Mouse (Mus musculus) T-cell, adult 2 months (primary cell): ENCODE results near the gene Med25.
A peak's percentile ranks its signal among the peaks of the same experiment; 100 is the strongest.
"Not testable (repeated sequence)": the region's sequence is repeated elsewhere in the genome, so short reads cannot be mapped to it uniquely, and the experiment has no call there.

Experiments
- DNase-seq: peaks from one replicate; pipeline ENCODE4 v3.0.0; 2022; ENCODE audit warnings: low spot score

The Med25 gene

DNA sequence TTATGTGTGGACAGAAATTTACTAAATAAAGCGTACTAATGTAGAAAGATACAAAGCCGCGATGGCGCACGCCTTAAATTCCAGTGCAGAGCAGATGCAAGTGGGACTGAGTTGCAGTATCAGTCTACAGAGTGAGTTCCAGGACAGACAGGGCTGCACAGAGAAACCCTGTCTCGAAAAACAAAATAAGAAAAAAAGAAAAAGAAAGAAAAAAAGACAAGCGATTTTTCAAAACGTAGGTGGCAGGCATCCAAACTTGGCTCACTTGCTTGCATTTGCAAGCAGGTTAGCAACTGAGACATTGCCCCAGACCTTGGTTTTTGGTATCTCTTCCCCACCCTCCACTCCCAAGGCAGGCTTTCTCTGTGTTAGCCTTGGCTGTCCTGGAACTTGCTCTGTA, 685 bp upstream of the Med25 start:
- DNase-seq = no peak

DNA sequence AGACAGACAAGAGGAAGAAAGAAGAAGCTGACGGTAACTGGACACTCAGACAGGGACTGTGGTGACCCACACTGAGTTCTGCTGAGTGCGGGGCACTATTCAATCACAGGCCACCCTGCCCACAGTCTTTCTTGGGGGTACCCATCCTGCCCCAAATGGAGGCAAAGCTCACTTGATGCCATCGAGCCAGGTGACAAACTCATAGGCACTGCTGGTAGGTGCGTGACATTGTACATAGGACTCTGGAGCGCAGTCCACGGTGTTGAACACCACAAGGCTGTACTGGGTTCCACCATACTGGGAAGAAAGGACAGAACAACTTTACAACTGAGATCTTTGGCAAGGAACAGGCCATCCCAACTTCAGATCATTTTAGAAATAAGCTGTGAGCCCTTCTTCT, 901 bp downstream of the Med25 start:
- no peak for DNase-seq

DNA sequence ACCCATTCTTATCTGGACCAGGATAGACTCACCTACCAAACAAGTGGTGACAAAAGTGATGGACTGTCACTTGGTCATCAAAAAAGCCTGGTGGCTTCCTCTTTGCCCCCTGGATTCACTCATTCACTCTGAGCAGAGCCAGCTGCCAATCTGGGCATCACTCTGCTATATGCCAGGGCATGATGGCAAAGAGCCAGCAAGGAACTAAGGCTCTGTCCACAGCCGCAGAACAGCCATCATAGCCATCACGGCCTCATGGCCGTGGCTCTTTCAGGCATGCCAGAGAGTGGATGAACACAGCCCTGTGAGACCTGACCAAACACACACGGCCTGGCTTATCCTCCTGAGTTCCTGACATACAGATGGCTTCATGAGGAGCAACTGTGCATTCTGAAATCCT, 1.8 kb downstream of the Med25 start:
- DNase-seq = no peak

DNA sequence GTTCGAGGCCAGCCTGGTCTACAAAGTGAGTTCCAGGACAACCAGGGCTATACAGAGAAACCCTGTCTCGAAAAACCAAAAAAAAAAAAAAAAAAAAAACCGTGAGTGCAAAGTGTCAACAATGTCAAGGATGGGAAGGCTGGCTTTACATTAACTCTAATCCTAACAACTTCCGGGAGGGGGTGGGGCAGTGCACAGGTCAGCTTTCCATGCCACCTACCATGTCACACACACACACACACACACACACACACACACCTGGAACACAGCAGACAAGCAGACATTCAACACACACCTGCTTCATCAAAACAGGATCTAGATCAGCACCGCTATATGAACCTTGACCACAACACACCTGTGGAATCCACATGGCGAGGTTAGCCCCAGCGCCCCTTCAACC, 2.3 kb downstream of the Med25 start:
- DNase-seq = no peak

DNA sequence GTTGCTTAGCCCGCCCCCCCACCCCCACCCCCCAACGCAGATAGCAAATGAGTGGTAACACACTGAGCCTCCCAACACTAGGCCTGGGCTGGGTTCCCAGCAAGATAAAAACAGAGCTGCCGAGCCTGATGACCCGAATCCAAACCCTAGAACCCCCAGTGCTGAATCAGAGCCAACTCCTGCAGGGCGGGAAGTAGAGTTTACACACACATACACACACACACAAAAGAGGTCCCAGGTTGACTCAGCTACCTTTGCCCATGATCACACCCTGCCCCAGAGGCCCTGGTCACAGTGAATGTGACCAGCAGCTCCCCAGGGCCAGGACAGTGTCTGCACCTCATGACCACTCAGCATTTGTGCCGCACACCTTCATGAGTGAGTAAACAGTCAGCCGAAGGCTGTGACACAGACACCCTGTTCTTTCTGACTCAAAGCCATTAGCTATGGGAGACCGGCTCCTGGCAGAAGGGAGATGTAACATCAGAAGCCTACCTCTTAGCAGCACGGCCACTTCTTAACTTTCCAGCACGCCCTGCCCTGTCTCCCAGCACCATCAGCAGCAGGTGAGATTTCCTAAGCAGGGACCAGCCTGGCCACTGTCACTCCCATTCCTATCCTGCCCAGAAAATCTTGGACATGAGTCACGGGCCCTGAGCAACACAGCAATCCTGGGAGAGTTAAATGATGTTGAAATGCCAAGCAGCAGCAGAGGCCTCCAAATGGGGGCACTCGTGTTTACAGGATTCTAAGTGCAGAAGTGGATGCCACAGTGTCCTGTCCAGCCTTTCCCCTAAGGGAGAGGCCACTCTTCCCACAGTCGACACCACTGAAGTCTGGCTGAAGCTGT, 4.0 kb downstream of the Med25 start:
- DNase-seq = no peak

DNA sequence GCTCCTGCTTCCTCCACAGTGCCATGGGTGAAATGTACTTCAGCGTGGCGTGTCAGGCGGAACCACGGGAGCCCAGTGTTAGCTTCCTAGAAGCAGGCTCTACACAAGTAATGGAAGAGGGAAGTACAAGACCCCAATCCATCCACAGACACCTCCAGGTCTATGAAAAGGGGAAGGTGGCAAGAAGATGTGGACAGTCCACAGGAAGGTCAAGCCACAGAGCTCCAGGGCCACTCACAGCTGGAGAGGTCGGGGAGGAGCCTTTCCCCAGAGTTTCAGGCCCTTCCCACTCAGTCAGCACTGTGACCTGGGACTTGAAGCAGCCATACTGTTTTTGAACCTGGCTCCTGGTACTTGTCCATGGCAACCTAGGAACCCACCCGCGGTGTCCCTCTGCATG, 5.5 kb downstream of the Med25 start:
- no peak for DNase-seq

DNA sequence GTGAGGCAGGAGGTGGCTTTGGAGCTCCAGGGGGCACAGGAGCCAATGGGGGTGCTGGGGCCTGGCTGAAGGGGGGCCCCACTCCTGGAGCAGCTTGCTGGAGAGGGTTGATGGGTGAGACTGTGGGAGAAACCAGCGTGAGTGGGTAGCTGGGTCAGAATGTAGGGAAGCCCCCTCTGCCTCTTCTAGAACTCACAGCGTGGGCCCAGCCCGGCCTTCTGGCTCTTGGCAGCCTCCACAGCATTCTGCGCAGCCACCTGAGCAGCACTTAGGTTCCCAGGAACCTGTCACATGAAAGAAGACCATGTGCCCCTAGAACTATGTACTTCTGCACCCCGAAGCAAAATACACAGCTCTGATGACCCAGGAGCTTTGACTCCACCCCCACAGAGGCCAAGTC, 7.9 kb downstream of the Med25 start:
- no peak for DNase-seq

DNA sequence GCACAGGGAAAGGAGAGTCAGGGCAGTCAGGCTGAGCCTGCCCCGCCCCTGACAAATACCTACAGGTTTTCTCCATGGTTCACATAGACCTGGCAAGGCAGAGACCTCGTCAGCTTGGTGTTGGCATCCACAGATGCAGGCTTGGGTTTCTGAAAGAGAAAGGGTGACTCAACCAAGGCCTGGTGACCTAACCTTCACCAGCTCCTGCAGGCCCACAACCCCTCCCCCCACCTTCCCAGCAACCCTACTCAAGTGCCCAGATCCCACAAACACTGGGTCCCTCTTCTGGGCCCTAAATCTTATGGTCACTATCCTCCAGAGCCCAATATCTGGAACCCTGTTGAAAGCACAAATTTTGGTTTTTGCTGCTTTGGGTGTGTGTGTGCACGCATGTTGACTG, 9.5 kb downstream of the Med25 start:
- DNase-seq = no peak

DNA sequence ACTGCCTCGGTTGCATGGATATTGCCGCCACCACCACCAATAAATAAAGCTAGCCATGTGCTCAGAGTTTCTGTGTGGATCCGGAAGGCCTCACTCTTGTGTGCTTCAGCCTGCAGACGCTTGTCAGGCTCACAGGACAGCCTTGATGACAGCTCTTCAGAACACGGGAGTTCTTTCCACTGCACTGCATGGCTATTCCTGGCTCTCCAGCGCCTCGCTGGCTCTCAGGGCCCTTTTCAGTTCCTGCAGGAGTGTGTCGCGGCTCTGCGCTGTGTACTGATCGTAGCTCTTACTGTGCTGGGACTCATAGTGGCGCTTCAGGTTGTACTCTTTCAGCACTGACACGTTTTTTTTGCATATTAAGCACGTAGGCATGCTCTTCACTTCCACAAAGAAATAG, 14.7 kb downstream of the Med25 start:
- DNase-seq = no peak

DNA sequence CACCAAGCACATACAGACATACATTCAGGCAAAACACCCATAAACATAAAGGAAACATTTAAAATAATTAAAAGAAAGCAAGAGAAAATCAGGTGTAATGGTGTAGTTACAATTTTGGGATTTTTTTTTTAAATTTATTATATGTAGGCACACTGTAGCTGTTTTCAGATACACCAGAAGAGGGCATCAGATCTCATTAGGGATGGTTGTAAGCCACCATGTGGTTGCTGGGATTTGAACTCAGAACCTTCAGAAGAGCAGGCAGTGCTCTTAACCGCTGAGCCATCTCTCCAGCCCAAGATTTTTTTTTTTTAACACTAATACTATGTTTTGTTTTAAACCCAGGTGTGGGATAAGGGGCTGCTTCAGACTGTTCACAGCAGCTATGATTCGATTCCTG, 20.7 kb downstream of the Med25 start:
- not testable (repeated sequence) for DNase-seq

DNA sequence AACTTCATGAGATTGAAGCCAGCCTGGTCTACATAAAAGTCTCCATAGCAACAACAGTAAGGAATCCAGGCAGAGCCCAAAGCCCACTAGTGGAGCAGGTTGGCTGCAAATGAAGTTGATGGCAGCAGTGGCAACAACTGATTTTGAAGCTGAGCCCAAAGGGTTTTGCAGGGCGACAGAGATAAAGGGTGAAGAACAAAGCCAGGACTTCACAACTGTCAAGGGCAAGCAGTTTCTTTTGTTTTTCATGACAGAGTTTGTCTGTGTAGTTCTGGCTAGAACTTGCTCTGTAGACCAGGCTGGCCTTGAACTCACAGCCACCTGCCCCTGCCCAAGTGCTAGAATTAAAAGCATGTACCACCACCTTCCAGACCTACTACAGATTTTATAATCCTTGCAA, 21.3 kb downstream of the Med25 start:
- no peak for DNase-seq

DNA sequence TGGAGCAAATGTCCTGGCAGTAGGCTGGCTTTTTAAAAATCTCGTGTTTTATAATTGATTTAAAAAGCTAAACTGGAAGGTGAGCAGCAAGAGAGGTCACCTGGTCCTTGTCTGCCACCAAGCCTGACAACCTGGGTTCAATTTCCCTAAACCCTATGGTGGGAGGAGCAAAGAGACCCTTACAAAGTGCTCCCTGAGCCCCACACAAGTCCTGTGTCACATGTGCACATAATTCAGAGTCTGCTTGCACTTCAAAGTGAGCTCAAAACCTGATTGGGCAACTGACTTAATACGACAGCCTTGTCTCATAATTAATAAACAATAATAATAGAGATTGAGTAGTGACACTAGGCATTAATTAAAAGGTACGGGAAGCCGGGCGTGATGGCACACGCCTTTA, 21.9 kb downstream of the Med25 start:
- DNase-seq = no peak

DNA sequence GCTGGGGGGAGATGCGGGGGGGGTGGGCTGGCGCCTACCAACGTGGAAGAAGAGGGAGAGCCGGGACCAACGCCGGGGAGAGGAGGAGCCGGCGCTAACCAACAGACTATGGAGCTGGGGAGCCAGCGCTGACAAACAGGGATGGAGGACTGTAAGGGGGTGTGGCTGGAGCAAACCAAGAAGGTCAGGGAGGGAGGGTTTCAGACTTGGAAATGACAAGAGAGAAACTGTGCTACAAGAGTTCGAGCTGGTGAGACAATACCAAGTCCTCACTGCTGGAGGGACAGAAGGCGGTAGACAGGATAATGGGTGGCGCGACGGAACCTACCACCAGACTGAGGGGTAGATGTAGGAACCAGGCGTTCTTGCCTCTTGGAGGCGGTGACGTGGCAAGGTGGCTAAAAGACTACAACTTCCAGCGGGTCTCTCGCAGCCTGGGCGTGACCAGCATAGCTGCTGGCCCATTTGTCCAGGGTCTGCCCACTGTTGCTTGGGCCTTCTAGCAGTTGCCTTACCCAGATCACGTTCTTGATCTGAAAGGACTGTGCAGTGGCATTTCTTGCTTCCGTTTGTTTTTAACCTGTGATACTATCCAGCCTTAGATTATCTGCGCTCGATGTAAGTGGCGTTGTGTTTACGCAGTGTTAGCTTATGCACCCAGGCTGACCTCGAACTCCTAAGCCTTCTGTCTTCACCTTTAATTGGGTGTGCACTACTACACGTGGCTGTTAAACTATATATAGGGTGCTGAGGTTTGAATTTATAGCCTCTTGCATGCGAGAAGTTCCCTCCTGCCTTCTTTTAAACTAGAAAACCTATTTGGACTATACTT, 22.6 kb downstream of the Med25 start, which contains the start of gene Ptov1:
Ptov1 (minus strand) TSS at position 92 of the 832 bp plus-strand sequence.
- DNase-seq = peak; percentile 87

DNA sequence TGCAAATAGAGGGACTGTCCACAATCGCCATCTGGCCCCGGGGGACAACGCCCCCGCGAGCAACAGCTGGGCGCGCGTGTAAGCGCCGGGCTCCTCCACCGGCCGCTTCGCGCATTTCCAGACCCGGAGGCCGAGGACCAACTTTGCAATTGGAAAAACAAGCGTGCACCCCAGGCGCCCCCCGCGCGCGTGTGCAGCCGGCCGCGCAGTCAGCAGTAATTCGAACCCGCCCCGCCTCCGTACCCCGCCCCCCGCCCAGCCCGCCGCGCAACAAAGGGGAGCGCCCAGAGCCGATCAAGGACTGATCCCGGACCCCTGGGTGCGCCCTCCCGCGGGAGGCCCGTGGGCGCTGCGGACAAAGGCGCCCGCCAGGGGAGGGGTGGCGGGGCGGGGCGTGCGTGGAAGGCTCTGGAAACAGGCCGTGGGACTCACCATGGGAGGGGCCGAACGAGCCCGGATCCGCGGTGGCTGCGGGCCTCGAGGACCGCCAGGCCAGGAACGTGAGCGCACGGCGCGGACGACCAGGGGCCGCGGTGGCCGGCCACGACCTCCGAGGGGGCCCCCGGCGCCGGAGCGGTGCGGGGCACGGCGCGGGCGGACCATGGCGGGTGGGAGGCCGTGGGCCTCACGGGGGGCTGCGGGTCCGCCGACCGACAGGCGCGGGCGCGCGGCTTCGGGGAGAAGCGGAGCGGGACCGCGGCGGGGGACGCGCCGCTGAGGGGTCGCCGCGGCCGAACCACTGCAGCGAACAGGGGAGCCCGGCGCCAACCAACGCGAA, 23.4 kb downstream of the Med25 start:
- DNase-seq = no peak

DNA sequence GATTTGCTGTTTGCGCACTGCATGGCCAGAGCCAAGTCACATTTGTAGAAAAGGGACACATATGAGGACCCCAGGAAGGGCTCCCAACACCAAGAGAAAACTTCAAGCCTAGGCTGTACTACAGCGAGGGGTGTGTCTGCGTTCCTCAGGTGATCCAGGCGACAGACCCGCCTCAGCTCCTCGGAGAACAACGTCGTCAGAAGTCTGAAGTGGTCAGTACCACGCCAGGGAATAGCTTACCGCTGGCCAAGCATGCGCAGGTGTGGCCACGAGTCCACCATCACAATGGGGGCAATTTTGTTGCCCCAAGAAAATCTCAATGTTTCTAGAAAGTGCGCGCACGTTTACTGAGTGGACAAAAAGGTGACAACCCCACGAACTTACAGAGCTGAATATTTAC, 24.0 kb downstream of the Med25 start:
- no peak for DNase-seq

DNA sequence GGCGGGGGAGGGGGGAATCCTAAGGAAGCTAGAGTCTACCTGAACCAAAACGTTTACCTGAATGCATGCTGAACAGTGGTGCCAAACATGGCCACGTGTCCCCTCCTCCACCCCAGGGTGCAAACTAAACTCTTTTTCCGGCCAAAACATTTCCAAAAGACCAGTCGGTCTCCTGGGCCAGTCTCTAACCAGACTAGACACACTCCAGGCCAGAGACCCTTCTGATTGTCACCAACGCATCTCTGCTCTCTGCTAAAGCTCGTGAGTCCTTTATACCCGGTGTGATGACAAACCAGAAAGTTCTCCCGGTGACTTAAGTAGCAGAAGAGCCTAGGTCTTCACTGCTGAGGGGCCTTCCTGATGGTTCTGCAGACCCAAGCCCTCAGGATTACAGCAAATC, 24.7 kb downstream of the Med25 start:
- no peak for DNase-seq

DNA sequence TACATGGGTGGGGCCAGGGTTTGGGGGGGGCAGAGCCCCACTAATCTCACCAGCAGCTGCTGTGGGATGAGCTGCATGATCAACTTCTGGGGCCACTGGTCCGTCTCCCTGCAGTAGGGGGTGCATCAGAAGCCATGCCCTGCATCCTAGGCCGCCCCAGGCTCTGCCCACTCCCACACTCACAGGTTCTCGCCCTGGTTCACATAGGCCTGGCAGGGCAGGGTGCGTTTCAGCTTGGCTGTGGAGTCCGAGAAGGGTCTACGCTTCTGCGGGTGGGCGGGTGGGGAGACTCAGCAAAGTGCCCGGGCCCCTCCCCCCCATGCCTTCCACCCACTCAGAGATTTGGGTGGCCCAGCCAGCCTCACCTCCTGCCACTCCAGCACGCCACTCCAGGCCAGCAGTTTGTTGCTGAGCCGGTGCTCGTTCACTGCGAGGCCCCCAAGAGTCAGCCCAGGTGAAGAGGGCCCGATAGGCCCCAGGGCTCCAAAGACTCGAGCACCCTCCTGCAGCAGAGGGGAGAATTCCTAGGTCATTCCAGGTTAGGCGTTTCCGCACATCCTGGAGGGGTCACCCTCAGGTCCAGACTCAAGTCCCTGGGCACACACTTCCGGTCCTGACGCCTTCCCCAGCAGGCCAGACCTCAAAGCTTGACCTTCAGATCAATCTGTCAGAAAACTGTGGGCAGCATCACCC, 25.4 kb downstream of the Med25 start:
- DNase-seq = no peak

DNA sequence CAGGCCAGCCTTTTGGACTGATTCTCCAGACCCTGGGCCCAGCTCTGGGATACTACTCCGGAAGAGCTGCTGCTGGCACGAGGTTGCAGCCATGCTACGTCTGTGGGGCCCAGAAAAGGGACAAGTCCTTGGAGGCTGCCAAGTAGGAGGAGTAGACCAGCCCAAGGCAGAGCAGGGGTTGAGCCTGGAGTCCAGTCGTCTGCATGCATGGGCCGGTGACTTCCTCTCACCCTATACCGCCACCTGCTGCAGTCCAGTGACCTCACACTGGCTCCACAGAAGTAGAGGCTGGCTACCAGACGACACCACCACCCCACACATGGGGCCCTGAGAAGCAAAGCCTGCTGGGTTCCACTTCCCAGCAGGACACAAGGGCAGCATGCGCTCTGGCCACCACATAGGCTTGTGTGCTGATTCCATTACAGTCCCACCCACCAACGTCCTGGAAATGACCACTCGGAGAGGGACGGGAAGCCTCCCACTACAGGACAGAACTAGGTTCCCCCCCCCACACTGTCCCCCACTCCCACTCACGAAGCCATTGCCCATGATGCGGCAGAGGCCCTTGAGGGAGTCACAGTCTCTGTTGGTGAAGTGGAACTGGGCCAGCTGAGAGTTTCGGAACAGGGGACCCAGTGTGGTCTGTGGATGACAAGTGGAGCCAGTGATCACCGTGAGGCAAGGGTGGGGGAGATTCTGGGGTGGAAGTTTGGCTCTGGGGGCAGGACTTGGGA, 26.1 kb downstream of the Med25 start:
- DNase-seq = no peak

DNA sequence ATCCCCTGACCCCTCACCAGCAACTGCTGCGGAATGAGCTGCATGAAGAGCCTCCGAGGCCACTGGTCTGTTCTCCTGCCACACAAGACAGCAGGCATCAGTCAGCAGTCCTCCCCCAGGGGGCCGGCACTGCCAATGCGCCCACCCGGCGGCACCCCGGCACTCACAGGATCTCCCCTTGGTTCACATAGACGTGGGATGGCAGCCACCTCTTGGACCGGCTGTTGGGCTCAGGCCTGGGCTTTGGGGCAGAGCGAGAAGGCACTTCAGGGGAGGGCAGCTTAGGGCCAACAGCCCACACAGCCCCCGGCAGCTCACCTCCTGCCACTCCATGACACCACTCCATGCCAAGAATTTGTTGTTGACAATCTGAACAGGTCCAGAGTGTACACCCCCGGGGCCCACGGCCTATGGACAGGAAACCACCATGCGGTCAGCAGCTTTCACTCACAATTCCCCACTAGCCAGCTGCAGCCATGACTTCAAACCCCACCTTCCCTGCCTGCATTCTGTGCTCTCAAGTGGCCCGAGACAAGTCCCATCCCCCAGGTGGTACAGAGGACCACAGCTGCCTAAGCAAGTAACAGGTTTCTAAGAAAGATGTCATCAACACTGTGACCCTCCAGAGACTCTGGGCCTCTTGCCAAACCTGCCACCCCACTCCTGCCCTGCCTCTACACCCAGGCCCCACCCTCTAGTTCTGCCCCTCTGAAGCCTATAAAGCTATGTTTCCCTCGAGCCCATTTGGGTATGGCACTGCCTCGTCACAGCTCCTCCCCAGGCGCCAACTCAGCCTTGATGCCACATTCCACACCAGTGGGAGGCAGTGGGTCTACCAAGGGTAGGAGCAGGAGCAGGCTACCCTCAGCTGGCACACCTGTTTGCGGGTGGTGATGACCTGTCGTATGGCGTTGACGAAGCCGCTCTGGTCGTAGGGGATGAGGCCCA, 27.6 kb downstream of the Med25 start:
- DNase-seq = no peak

DNA sequence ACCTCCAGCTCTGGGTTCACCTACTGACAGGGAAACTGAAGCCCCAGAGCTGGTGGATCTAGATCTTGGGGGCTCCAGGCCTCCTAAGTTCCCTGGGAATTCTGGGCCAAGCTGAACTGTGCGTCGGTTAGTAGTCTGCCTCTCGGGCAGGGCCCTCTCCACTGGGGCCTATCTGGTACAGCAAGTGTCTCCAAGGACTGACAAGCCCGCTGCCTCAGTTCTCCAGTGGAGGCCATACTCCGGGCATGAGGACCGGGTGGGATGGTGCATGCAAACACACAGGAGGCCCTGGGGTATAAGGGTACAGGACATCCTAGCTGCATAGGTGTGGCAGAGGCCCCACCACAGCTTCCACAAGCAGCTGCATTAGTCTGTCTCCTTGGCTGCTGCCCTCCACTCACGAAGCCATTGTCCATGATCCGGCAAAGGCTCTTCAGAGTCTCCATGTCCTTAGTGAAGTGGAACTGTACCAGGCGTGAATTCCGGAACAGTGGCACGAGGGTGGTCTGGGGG, 28.5 kb downstream of the Med25 start:
- no peak for DNase-seq
